Mouse (Mus musculus): Measurements from ENCODE around the gene Tmem273.

GRCm38 (mm10) chr14:32784748-32785134 lies 1.0 kb upstream of the Tmem273 start:
- TF ChIP-seq POLR2A (IDR thresholded peaks at IDR 0.05; ENCODE audit: low read depth, low read length) (no peak), CTCF (conservative IDR thresholded peaks at IDR 0.05; ENCODE audit: insufficient read depth, insufficient read length, low read depth, low read length) (no peak)

Measured in kidney, adult 2 months (tissue).